Mouse (Mus musculus) T-helper 17 cell (primary cell): Measurements from ENCODE around the gene Fer1l5.

ENCODE experiments used
- in situ Hi-C, 2 experiments: fragments of 300-600 bp; cut with MboI, MseI; formaldehyde crosslinking; loops; 1 replicate in 1 of 2; 2 replicates in 1 of 2; pipeline ENCODE4 v1.15.1; 2025; ENCODE audit warnings: high pct_unique_total_duplicates in 2 of 2

Fer1l5 gene

DNA sequence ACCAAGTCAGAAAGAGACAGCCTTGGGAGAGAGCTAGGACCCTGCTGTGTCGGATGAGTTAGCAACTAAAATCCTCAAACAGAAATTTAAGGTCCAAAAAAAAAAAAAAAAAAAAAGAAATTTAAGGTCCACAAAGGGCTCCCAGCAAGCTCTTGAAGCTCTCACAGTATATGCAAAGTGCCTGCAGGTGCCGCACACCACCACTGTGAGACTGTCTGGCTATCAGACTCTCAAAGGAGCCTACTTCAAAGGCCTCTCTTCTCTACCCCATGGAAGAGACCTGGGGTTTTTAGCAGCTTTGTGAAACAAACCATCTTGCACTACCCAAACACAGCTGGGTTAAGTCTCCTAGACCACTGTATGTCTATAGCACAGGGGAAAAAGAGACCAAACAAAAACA lies 57.4 kb downstream of the Fer1l5 start:
- in situ Hi-C loops: no loop called here

DNA sequence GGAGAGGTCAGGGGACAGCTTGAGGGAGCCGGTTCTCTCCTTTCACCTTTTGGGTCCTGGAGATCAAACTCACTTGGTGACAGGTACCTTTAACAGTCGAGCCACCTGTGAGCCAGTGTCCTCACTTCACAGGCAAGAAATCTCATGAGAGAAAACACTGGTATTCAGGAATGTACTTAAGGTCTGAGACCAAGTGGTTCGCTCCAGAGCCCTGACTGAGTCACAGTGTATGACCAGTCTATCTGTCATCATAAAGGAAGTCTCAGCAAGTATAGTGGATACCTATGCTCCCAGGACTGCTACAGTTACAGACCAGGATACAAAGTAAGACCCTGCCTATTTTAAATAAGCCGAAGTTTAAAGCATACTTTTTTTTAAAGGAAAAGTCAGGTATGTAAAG lies 60.9 kb downstream of the Fer1l5 start:
- in situ Hi-C loops: no loop called here

DNA sequence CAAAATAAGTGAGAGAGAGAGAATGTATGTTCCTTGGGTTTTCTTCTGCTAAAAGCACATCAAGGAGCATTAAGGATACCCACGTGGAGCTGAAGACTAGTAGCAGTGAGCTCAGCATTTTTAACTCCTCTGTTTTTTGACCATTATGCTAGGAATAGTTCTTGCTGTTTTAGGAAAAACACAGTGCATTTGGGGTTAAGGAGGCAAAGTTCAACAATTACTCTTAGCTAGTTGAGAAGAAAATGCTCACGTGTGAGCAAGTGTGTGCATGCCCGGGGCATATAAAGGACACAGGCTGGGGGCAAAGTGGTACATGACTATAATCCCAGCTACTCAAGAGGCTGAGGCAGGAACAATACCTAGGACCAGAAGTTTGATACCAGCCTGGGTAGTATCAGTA lies 61.5 kb downstream of the Fer1l5 start:
- in situ Hi-C loops: no loop called here

DNA sequence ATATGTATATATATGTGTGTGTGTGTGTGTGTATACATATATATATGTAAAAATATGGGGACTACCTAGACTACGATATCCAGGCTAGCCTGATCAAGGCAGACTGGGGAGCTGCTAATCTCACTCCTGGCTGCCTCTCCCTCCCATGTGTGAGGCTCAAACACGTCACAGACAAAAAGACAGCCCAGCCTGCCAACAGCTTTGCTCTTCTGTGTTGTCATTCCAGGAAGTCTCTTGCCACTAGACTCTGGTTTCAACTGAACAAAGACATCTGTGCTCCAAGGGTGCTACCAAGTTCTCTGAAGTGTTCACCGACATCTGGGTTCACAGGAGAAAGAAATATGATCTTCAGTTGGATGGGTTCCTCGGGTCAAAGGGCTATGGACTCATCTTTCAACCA lies 63.0 kb downstream of the Fer1l5 start:
- in situ Hi-C loops: no loop called here

DNA sequence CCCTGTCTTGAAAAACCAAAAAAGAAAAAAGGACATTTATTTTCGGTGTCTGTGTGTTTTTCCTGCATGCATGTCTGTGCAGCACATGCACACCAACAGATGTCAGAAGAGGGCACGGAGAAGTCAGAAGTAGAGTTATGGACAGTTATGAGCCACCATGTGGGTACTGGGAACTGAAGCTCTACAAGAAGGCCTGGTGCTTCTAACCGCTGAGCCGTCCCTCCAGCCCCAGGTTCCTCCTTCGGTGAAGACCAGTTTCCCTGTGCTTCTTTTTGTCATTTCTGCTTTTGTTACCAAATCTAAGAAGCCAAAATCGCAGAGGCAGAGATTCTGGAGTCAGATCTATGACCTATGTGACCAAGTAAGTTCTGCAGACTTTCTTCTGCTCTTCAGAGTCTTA lies 64.4 kb downstream of the Fer1l5 start:
- in situ Hi-C loops: no loop called here

DNA sequence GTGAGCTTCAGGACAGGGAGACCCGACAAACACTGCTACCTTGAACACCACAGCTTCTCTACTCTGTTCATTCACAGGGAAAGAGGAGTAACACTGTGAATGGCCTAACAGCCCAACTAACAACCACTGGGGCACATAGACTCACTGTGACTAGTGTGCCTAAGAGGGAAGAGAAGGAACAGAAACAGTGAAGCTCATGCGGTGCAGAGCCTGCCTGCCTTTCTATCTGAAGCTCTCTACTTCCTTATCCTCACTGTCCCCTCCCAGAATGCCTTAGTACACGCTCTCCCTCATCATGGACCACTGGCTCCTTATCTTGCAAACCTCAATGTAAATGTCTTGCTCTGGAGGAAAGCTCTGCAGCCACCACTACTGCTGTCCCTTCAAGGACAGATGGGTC lies 65.1 kb downstream of the Fer1l5 start:
- in situ Hi-C loops: no loop called here

DNA sequence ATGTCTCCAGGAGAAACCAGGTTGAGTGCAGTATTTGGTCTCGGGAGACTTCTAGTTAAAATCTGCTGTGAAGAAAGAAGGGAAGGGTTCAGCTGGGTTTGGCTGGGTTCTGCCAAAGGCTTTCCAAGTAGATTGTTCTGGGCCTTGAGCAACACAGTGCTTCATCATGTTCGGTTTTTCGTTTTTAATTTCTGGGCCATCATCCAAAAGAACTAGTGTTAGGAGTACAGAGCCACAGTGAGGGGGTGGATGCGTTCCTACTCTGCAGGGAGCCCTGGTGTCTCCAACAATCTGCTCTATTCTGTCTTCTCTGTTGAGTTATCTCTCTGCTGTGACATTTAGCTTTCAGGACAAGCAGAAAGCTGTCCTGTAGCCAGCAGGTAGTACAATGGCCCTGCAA lies 69.0 kb downstream of the Fer1l5 start:
- in situ Hi-C loops: no loop called here

DNA sequence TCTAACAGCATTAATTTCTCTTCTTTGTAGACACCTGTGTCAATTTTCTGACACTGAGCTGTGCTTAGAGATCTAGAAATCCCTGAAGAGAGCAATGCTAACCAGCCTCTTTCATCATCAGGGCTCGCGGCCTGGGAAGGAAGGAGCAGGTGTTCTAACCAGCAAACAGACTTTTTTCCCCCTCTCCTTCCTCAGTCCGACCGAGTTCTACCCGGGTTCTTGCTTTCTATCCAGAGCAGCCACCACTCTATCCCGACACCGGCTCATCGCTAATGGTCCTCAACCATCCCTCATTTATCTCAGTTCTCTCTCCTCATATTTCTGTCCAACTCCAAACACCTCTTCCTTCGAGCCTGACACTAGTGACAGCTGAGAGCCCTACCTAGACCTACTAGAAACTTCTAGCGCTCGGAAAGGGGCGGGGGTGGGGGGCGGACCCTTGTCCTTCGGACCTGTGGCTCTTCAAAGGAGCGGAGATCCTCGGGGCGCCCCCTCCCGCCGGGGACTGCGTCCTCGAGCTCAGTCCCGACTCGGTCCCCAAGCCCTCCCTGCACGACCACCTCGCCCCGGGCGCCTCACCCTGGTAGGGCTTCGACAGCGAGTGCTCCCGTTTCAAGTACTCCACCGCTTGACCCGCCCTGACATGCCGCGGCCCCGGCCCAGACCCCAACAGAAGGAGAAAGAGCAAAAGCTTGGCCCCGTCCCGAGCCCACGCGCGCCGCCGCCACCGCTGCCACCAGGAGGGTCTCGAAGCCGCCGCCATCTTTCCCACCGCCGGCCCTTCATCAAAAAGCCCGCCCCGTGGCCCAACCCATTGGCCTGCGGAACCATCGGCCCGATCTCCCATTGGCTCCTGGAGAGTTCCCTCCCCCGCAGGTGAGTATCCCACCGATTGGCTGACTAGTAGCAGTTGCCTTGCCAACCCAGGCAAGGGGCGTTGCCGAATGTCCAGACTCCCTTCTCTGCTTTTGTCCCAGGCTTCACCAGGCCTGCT lies 72.7 kb downstream of the Fer1l5 start, which contains the start of gene Lman2l:
Gene Lman2l (minus strand): TSS at position 801 of the 994 bp plus-strand sequence.
- in situ Hi-C loops: no loop called here

DNA sequence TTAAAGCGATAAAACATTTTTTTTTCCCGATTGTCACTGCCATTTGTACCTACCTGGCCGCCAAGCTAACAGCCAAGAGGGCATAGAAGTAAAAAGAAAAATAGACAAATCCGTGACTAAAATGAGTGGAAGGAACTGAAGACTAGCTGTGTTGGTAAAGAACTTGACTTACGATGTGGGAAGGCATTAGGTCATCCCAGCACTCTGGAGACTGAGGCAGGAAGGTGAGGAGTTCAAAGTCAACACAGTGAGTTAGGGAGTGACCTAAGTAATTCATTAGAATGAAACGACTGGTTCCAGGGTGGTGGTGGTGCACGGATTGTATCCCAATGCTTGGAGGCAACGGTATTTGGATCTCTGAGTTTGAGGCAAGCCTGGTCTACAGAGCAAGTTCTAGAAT lies 73.4 kb downstream of the Fer1l5 start:
- in situ Hi-C loops: no loop called here

DNA sequence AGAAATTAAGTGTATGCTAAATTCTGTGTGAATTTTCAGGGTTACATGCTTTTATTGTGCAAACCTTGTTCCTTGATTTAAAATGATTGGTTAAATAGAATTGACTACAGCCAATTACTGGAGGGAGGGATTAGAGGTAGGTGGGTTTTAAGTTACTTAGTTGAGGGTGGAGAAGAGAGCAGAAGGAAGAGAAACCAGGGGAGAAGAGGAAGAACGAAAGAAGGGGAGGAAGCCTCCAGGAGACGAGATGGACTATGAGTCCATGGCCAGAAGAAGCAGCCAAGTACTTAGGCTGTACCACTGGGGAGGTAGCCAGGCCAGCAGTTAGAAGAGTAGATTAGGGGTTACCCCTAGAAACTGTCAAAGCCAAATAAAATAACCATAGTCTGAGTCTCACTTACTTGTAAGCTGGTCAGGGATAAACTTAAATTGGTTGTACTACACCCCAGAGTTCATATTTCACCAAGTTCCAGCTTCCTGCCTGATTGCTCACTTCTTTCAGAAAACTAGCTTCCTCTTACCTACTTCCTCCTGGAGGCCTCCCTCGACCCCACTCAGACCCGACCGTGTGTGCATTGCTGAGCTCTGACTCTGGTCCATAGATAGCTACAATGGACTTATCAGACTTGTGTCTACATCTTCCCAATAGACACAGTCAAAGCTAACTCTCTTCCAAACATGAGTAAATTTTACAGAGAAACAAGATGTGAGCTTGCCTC lies 74.2 kb downstream of the Fer1l5 start:
- in situ Hi-C loops: no loop called here

DNA sequence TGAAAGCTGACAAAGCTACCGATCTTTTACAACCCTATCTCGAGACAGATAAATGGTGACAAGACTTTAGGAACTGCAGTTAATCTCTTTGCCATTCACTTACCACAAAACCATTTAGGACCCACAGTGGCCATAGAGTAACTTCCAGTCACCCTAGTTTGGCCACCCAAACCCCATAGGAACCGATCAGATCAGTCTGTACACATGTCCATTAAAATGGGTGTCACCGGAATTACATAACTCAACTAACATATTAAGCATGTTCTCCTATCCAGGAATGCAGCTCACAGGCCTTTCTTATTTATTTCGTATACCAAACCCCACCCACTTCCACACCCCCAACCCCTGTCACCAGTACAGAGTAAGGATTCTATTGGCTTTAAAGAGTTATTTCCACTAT lies 74.8 kb downstream of the Fer1l5 start:
- in situ Hi-C loops: no loop called here

DNA sequence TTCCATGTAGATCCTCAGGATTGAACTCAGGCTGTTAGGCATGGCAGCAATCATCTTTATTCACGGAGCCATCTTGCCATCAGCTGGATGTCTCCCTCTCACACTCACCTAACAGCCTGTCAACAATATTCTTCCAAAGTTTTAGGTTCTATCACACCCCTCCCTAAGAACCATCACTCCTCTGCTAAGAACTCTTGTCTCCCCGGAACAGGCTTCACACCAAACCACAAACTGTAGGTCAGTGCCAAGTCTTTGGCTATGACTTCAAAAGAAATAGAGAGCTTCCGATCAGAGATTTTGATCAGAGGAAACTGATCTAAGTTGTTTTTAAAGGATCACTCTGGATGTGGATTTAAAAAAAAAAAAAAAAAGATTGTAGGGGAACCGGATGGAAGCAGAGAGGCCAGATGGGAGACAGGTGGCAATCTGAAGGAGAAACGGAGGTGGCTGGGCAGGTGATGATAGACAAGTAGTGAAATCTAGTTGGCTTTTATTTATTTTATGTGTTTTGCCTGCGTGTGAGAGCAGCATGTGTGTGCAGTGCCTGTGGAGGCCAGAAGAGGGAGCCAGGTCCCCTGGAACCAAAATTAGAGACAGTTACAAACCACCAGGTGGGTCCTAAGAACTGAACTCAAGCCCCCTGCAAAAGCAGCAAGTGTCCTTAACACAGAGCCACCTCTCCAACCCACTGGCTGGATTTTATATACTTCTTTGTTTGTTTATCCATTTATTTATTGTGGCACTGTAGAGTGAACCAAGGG lies 82.1 kb downstream of the Fer1l5 start:
- in situ Hi-C loops: no loop called here

DNA sequence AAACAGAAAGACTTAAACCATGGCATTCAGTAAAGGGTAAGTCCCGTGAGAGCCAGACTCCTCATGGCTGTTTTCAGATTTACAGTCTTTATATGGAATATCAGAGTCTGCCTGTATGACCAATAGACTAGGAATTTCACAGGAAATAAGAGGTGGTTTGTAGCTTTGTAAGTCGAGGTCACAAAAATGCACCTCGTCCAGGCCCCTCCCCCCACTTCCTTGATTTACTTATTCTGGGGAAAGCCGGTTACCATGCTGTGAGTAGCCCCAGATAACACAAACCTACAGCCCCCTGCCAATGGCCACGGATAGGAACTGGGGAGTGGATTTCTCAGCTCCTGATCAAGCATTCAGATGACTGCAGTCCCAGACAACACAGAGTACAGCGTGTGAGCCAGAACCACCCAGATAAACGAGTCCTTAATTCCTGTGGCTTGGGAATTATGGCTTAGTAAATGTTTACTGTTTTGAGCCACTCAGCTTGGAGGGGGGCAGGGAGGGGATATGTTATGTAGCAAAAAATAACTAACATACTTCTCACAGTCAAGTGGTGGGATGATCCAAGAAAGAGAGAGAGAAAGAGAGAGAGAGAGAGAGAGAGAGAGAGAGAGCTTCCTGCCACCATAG lies 85.4 kb downstream of the Fer1l5 start:
- in situ Hi-C loops: no loop called here

DNA sequence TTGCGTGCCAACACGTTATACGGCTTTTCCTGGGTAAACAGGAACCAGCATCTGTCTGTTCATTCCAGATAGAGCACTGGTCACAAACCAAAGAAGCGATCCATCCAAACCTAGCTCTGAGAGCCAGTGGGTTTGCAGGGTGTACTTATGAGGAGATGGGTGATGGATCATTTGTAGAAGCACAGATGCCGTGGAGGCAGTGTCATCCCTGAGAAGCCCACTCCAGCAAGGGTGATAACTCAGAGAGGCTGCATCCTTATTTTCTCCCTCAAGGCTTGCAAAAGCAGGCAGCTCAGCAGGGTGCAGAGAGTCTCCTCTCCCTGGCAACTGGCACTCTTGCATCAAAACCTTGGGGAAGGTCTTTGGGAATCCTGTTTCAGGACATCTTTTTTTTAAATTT lies 86.1 kb downstream of the Fer1l5 start:
- in situ Hi-C loops: no loop called here

DNA sequence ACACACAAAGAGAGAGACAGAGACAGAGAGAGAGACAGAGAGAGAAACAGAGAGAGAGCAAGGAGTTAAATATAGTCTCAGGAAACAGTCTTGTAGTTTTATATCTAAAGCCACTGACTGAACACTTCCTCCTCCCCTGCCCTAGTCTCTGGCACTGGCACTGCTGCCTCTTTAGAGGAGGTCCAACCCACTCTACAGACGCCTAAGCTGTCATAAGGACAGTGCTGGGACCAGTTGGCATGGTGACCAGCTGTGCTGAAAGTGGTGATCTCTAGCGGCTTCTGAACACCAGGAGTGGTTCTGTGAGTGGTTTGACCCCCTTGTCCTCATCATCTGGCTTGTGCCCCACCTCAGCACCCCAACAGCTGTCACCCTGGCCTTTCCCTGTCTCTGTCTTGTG lies 89.7 kb downstream of the Fer1l5 start:
- in situ Hi-C loops: no loop called here

DNA sequence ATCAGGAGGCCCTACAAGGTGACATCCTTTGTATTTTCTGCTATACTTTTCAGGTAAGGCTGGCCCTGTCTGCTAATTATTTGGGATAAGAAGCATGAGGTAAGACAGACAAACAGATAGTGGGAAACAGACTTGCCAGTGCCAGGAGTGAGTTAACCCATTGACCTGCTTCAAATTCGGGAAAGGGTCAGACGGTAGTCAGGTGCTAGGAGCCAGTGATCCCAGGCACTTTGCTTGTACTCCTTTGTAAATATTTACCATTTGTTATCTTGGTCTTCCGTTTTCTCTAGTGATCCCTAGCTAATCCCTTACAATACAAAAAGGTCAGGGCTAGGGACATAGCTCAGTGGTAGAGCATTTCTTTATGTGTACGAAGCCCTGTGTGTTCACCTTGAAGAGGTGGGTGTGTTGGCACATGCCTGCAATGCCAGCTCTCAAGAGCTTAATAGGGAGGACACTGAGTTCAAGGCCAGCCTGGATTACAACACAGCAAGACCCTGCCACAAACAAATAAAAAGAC lies 93.6 kb downstream of the Fer1l5 start:
- in situ Hi-C loops: no loop called here

DNA sequence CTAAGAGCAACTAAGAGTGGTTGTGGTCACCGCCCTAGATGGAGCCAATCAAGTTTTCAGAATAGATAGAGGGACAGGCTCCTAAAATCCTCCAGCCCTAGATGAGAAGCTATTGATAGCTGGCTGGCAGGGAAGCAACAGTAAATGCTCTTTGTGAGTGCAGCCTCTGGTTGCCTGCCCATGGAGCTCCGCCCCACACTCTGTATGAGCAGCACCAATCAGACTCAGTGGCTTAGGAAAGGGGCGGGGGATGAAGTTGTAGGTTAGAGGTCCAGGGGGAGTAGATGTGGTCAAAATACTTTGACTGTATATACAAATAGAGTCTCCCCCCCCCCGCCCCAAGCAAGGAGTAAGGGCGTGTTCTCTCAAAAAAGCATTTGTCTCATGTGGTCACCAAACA lies 95.4 kb downstream of the Fer1l5 start:
- in situ Hi-C loops: no loop called here

DNA sequence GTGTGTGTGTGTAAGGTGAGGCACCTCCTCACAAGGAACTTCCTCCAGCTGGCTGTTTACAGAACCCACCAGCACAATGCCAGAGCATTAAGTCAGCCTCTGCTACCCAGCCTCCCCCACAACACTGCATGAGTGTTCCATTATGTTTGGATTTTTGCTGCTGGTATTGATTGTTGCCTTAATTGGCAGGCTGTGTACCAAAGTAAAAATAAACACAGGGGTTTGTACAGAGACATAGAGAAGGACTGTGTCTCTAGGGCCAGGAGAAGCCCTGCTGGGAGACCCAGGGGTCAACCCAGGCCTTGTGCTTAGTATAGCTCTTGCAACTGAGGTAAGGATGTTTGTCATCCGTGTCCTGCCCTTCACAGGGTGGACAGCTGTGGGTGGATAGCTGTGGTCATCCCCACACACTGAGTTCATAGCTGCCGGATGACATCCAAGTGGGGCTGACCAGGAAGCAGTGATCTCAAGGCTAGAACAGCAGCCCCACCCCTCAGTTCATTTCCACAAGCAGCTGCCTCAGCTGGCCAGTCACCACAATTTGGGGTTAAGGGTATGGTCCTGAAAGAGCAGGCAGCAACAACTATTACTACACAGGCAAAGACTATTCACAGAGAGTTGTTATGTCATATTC lies 97.8 kb downstream of the Fer1l5 start:
- in situ Hi-C loops: loop anchor here (5.0 to 10.0 kb wide), 2 partner anchors 103 to 105 kb away; partner anchors contain the start of gene Kansl3 (in 2 of the 2)

DNA sequence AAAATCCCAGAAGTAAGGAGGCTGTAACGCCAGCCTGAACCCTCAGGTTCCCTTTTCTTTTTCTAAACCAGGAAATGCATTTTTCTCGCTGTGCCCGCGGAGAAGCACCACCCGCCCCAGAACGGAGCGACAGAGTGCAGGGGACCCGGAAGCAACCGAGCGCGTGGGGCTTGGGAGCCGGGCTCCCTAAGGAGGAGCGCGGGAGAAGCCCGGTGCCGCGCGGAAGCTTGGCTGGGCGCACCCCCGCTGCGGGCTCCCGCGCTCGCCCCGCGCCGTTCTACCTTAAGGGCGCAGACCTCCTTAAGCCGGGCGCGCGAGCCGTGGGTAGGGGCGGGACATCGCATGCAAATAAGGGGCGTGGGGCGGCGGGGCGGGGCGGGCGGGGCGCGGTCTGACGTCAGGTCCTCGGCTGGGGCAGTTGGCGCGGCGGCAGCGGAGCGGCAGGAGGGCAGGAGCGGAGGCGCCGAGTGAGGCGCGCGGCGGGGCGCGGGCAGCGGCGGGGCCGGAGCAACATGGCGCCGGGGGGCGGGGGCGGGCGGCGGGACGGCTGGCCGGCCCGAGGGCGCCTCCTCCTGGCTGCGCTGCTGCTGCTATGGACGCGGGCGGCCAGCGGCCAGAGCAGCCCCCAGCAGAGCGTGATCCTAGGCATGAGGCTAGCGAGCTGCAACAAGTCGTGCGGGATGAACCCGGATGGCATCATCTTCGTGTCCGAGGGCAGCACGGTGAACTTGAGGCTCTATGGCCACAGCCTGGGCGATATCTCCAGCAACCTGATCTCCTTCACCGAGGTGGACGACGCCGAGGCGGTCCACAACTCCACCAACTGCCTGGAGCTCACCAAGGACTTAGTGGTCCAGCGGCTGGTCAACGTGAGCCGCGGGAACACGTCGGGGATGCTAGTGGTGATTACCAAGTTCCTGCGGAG lies 99.4 kb downstream of the Fer1l5 start, which contains the start of gene Cnnm4:
Gene Cnnm4 (plus strand): TSS at position 440 of the 925 bp plus-strand sequence.
- in situ Hi-C loops: loop anchor here (5.0 to 10.0 kb wide), 2 partner anchors 104 to 107 kb away; partner anchors contain the start of gene Kansl3 (in 2 of the 2)
